Mouse (Mus musculus) heart, embryonic 10.5 days (tissue): Measurements from ENCODE around the gene Tnrc18. TPM values are rescaled to one million over a fixed set of nuclear protein-coding genes. Genes with fewer than 3 reads are reported as not detected.

Experiments used
- DNase-seq: peaks from one replicate; pipeline ENCODE4 v3.0.0-alpha.2; 2017; ENCODE audit warnings: low spot score
- H3K27ac ChIP-seq: fragments of 300-500 bp; sonication (generic); 2 replicates; pipeline ENCODE4 v1.5.1; 2016; ENCODE audit warnings: mild to moderate bottlenecking
- H3K27me3 ChIP-seq: fragments of 300-500 bp; sonication (generic); 2 replicates; pipeline ENCODE4 v1.6.1; 2016; ENCODE audit warnings: mild to moderate bottlenecking; ENCODE audit not compliant: poor library complexity, insufficient read depth, severe bottlenecking
- H3K36me3 ChIP-seq: fragments of 300-500 bp; sonication (generic); 2 replicates; pipeline ENCODE4 v1.6.1; 2016; ENCODE audit warnings: mild to moderate bottlenecking, moderate library complexity
- H3K4me1 ChIP-seq: fragments of 300-500 bp; sonication (generic); 2 replicates; pipeline ENCODE4 v1.6.1; 2016; ENCODE audit warnings: mild to moderate bottlenecking
- H3K4me3 ChIP-seq: fragments of 300-500 bp; sonication (generic); 2 replicates; pipeline ENCODE4 v1.5.1; 2016; ENCODE audit warnings: mild to moderate bottlenecking, moderate library complexity
- H3K9me3 ChIP-seq: fragments of 300-500 bp; sonication (generic); 2 replicates; pipeline ENCODE4 v1.6.1; 2016; ENCODE audit warnings: mild to moderate bottlenecking, moderate library complexity
- WGBS: fragments of 180-500 bp; shearing (Covaris S2); methylation state at CpG from one replicate; pipeline ENCODE4 v1.1.7; 2016; 5-methylcytosine and 5-hydroxymethylcytosine counted together
- polyA plus RNA-seq: library from polyadenylated mRNA; unstranded; fragments of >200 nt; fragmentation: Nextera tagmentation; extraction: Ambion mirVana; gene quantifications from 2 replicates; pipeline ENCODE4 v1.2.1, GENCODE M21; 2016

The Tnrc18 gene
- polyA plus RNA-seq, 1 experiment from 2014 or later, result 24.8 TPM

GRCm38 (mm10) chr5:142774771-142775170 is 42.7 kb downstream of the Tnrc18 start:
- DNase-seq, result no peak
- Histone ChIP-seq H3K27ac (no peak overlapping the region), H3K36me3 (peaks cover 88% of the 10 kb centered on the region), H3K4me3 (no peak overlapping the region), H3K4me1 (peaks cover 39% of the 10 kb centered on the region), H3K27me3 (no peaks in the 10 kb centered on the region), H3K9me3 (no peaks in the 10 kb centered on the region)
- WGBS, result 94% methylated on average over 5 of the region's 5 CpGs

GRCm38 (mm10) chr5:142771964-142772363 is 45.5 kb downstream of the Tnrc18 start:
- 82% methylated on average over 15 of the region's 15 CpGs for WGBS
- no peaks in the 10 kb centered on the region for H3K9me3 ChIP-seq
- peaks cover 86% of the 10 kb centered on the region for H3K36me3 ChIP-seq
- peak overlapping the region; percentile 67; the same call in 1 of the 2 replicates for H3K27ac ChIP-seq
- no peak overlapping the region for H3K4me3 ChIP-seq
- no peak for DNase-seq
- no peaks in the 10 kb centered on the region for H3K27me3 ChIP-seq
- H3K4me1 ChIP-seq, result peaks cover 43% of the 10 kb centered on the region

- H3K27me3 ChIP-seq, result no peaks in the 10 kb centered on the region
- H3K36me3 ChIP-seq, result peaks cover 85% of the 10 kb centered on the region
- peak overlapping the region; percentile 15; the same call in 1 of the 2 replicates for H3K4me3 ChIP-seq
- 54% methylated on average over 4 of the region's 4 CpGs for WGBS
- peaks cover 43% of the 10 kb centered on the region for H3K4me1 ChIP-seq
- H3K9me3 ChIP-seq, result no peaks in the 10 kb centered on the region
- peak overlapping the region; percentile 67 for H3K27ac ChIP-seq
- no peak for DNase-seq
Measured at GRCm38 (mm10) chr5:142771034-142771433, 46.4 kb downstream of the Tnrc18 start.

- peak overlapping the region; percentile 75 for H3K27ac ChIP-seq
- no peaks in the 10 kb centered on the region for H3K27me3 ChIP-seq
- H3K4me1 ChIP-seq, result peaks cover 43% of the 10 kb centered on the region
- H3K9me3 ChIP-seq, result no peaks in the 10 kb centered on the region
- peaks cover 85% of the 10 kb centered on the region for H3K36me3 ChIP-seq
- WGBS, result 40% methylated on average over 5 of the region's 5 CpGs
- H3K4me3 ChIP-seq, result 0 out of 2 replicates have a peak overlapping the region, but pooled peaks have one; percentile 0
- no peak for DNase-seq
Measured at GRCm38 (mm10) chr5:142769641-142770040, 47.8 kb downstream of the Tnrc18 start.

GRCm38 (mm10) chr5:142768352-142769267 is 48.9 kb downstream of the Tnrc18 start:
- Histone ChIP-seq H3K9me3 (no peaks in the 10 kb centered on the region), H3K36me3 (peaks cover 85% of the 10 kb centered on the region), H3K4me1 (peaks cover 41% of the 10 kb centered on the region), H3K27ac (peak overlapping the region; percentile 59; the same call in 1 of the 2 replicates), H3K4me3 (no peak overlapping the region), H3K27me3 (no peaks in the 10 kb centered on the region)
- 44% methylated on average over 10 of the region's 10 CpGs for WGBS
- no peak for DNase-seq

GRCm38 (mm10) chr5:142767937-142768336 is 49.5 kb downstream of the Tnrc18 start:
- Histone ChIP-seq H3K27me3 (no peaks in the 10 kb centered on the region), H3K36me3 (peaks cover 85% of the 10 kb centered on the region), H3K4me3 (no peak overlapping the region), H3K4me1 (peaks cover 39% of the 10 kb centered on the region), H3K27ac (no peak overlapping the region), H3K9me3 (no peaks in the 10 kb centered on the region)
- WGBS, result 23% methylated on average over 7 of the region's 7 CpGs
- no peak for DNase-seq

GRCm38 (mm10) chr5:142766708-142767107 is 50.8 kb downstream of the Tnrc18 start:
- 87% methylated on average over 3 of the region's 3 CpGs for WGBS
- peaks cover 86% of the 10 kb centered on the region for H3K36me3 ChIP-seq
- H3K4me1 ChIP-seq, result peaks cover 33% of the 10 kb centered on the region
- no peak for DNase-seq
- H3K4me3 ChIP-seq, result no peak overlapping the region
- no peaks in the 10 kb centered on the region for H3K27me3 ChIP-seq
- no peak overlapping the region for H3K27ac ChIP-seq
- no peaks in the 10 kb centered on the region for H3K9me3 ChIP-seq

- Histone ChIP-seq H3K9me3 (no peaks in the 10 kb centered on the region), H3K4me3 (no peak overlapping the region), H3K27me3 (no peaks in the 10 kb centered on the region), H3K27ac (no peak overlapping the region), H3K36me3 (peaks cover 90% of the 10 kb centered on the region), H3K4me1 (peaks cover 16% of the 10 kb centered on the region)
- WGBS, result 84% methylated on average over 15 of the region's 15 CpGs
- DNase-seq, result no peak
Measured at GRCm38 (mm10) chr5:142764889-142765288, 52.6 kb downstream of the Tnrc18 start.

- Histone ChIP-seq H3K9me3 (no peaks in the 10 kb centered on the region), H3K36me3 (peaks cover 90% of the 10 kb centered on the region), H3K27ac (no peak overlapping the region), H3K4me3 (no peak overlapping the region), H3K27me3 (no peaks in the 10 kb centered on the region), H3K4me1 (peaks cover 10% of the 10 kb centered on the region)
- WGBS, result 53% methylated on average over 11 of the region's 11 CpGs
- no peak for DNase-seq
Measured at GRCm38 (mm10) chr5:142764306-142764705, 53.2 kb downstream of the Tnrc18 start.

GRCm38 (mm10) chr5:142762082-142762807 is 55.2 kb downstream of the Tnrc18 start:
- DNase-seq, result no peak

GRCm38 (mm10) chr5:142761326-142761983 is 56.0 kb downstream of the Tnrc18 start:
- no peak overlapping the region for H3K27ac ChIP-seq
- H3K4me1 ChIP-seq, result no peaks in the 10 kb centered on the region
- H3K9me3 ChIP-seq, result no peaks in the 10 kb centered on the region
- no peak overlapping the region for H3K4me3 ChIP-seq
- no peaks in the 10 kb centered on the region for H3K27me3 ChIP-seq
- DNase-seq, result no peak
- 94% methylated on average over 16 of the region's 16 CpGs for WGBS
- peaks cover 99% of the 10 kb centered on the region for H3K36me3 ChIP-seq

More at GRCm38 (mm10) chr5:142762082-142762807, 55.2 kb downstream of the Tnrc18 start:
- 91% methylated on average over 21 of the region's 21 CpGs for WGBS
- no peak overlapping the region for H3K27ac ChIP-seq
- no peaks in the 10 kb centered on the region for H3K9me3 ChIP-seq
- peaks cover 98% of the 10 kb centered on the region for H3K36me3 ChIP-seq
- no peak overlapping the region for H3K4me3 ChIP-seq
- H3K27me3 ChIP-seq, result no peaks in the 10 kb centered on the region
- no peaks in the 10 kb centered on the region for H3K4me1 ChIP-seq

GRCm38 (mm10) chr5:142759786-142760185 is 57.7 kb downstream of the Tnrc18 start:
- no peaks in the 10 kb centered on the region for H3K9me3 ChIP-seq
- DNase-seq, result no peak
- WGBS, result 90% methylated on average over 8 of the region's 8 CpGs
- H3K27me3 ChIP-seq, result no peaks in the 10 kb centered on the region
- no peak overlapping the region for H3K27ac ChIP-seq
- peaks cover 100% of the 10 kb centered on the region for H3K36me3 ChIP-seq
- no peak overlapping the region for H3K4me3 ChIP-seq
- no peaks in the 10 kb centered on the region for H3K4me1 ChIP-seq
